Mouse (Mus musculus) lung, postnatal 0 days (tissue): Measurements from ENCODE around the gene Fgf11.

Source experiments
- CTCF ChIP-seq: IDR thresholded peaks from 2 replicates; pipeline ENCODE4 v1.5.1; 2016; ENCODE audit warnings: antibody characterized with exemption, mild to moderate bottlenecking
- EP300 ChIP-seq: IDR thresholded peaks from 2 replicates; pipeline ENCODE4 v1.6.1; 2016; ENCODE audit warnings: antibody characterized with exemption, mild to moderate bottlenecking, control low read depth

DNA sequence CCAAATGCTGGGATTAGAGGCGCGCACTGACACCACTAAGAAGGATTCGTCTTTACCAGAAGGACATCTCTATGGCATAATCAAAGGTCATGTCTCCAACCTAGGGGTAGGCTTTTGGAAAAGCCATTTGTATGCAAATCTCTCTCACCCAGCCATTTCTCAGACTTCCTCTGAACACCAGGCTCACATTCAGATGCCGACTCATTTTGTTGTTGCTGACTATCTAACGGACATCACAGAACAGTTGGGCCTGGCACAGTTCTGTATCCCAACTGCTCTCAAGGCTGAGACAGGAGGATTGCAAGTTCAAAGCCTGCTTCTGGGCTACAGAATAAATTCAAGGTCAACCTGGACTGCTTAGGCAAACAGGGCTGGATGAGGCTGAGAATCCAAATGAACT lies 14.4 kb downstream of the Fgf11 start:
- TF ChIP-seq EP300, result no peak
- TF ChIP-seq CTCF, result no peak
